Mouse (Mus musculus) layer of hippocampus, adult 11-12 months (tissue): Measurements from ENCODE around the gene Gm10272.
"Not testable (repeated sequence)": the region's sequence is repeated elsewhere in the genome, so short reads cannot be mapped to it uniquely, and the experiment has no call there.

Experiments
- DNase-seq: peaks from one replicate; pipeline ENCODE4 v3.0.0; 2022; ENCODE audit warnings: low spot score

Gm10272 gene

DNA sequence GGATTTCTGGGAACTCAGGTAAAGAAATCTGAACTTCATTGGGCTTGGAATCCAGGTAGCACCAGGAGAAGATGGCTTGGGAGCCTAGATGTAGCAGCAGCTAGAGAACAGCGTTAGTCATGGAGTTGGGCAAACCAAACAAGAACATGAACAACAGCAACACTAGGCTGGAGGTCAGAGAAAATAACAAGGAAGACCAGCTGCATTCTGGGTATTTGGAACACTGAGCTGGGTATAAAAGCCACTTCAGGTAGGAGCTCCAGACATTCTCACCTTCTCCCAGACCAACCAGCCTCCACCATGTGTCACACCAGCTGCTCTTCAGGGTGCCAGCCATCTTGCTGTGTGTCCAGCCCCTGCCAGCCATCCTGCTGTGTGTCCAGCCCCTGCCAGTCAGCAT, at the start of gene Gm10272:
Gene Gm10272, plus strand, starts transcription at position 301 of the 400 bp plus-strand sequence.
- DNase-seq: no peak

- DNase-seq: no peak
Measured at GRCm38 (mm10) chr10:77658286-77658994, 48.0 kb upstream of the Gm10272 start.

GRCm38 (mm10) chr10:77663949-77664665, 42.3 kb upstream of the Gm10272 start:
- no peak for DNase-seq

GRCm38 (mm10) chr10:77666342-77666741, 40.1 kb upstream of the Gm10272 start:
- DNase-seq: no peak

DNA sequence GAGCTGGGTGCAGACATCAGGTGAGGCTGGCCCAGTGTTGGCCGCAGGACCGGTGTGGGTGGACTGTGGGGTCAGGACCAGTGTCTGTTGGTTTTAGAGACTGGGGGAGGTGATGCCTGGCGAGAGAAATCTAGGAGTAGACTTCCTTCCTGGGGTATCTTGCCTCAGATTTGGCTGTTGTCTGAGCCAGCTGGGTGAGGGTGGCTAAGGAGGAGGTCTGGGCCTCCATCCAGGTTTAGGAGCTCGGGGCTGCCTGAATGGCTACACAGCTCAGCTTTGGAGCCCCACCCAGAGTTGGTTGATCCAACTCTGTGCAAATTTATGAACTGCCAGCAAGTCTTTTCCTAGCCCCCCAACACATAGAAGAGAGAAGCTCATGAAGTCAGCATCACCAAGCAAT, 39.0 kb upstream of the Gm10272 start:
- no peak for DNase-seq

DNA sequence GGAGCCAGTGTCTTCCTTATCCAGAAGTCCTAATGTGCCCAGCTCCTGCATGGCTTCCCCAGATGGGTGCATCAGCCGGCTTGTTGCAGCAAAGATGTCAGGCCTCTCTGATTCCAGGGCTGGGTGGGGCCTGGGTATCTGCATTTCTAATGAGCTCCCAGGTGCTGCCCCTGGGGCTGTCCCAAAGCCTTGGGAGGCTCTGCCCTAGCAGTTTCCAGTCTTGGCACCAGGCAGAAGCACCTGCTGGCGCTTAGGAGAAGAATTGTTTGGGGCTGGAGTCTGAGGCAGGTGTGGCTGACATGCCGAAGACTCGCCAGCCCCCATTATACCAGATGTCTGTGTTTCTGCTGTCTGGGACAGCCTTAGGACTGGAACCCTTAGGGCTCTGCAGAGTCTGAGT, 35.7 kb upstream of the Gm10272 start:
- no peak for DNase-seq

- DNase-seq: no peak
Measured at GRCm38 (mm10) chr10:77671519-77671918, 34.9 kb upstream of the Gm10272 start.

- no peak for DNase-seq
Measured at GRCm38 (mm10) chr10:77673765-77674164, 32.7 kb upstream of the Gm10272 start.

DNA sequence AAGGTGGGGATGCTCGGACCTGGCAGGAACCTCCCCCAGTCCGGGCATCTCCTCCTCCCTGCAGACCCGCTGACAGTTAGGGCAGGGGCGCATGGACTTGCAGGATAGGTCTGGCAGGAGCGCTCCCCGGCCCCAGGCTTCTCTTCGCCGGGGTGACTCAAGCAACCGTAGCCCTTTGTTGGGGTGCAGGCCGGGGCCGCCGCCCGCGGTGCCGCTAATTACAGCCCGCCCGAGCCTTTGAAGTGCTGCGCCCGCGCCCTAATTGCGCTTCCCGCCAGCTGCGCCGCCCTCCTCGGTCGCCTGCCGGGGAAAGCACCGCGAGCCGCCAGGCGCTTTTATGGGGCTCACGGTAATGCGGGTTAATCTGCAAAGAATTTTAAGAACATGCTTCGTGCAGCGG, 28.9 kb upstream of the Gm10272 start:
- DNase-seq: no peak

GRCm38 (mm10) chr10:77682994-77683393, 23.4 kb upstream of the Gm10272 start:
- no peak for DNase-seq

- no peak for DNase-seq
Measured at GRCm38 (mm10) chr10:77684181-77684580, 22.2 kb upstream of the Gm10272 start.

DNA sequence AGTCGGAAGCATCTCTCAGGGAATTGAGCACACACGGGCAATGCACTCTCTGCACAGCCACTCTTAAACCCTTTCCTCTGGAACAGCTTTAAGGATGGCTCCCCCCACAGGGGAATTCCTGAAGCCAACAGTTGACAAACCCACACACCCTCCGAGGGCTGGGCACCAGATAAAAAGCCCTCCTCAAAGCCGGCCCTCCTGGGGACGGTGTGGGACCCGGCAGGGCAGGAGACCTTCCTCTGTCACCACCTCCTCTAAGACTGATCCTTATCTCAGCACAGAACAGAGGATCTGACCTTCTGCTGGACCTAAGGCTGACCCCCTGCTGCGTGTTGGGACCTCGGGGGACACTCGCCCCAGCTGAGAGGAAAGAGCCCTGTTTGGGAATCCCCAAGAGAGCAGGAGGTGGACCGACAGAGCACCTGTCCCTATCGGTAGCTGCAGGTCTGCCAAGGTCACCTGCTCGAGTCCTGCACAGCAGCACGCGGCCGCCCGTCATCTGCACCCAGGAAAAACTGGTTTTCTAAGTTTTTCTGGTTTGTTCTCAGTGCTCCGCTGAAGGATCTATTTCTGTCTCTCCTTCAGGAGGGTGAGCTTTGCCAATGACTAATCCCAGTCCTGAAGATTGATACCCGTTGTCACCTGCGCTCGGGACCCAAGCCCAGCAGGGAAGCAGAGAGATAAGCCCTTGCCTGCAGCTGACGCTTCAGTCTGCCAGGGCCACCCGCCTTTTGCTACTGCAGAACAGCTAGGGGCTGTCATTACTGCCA, 20.3 kb upstream of the Gm10272 start, which contains the start of gene Tspear:
Gene Tspear, plus strand, starts transcription at position 675 of the 770 bp plus-strand sequence.
- no peak for DNase-seq

GRCm38 (mm10) chr10:77687021-77687420, 19.4 kb upstream of the Gm10272 start:
- DNase-seq: no peak

- not testable (repeated sequence) for DNase-seq
Measured at GRCm38 (mm10) chr10:77690356-77690807, 16.0 kb upstream of the Gm10272 start, which contains the start of gene Gm19402. Gene Gm19402 (minus strand): TSS chr10:77690757.

- DNase-seq: no peak
Measured at GRCm38 (mm10) chr10:77697133-77697532, 9.3 kb upstream of the Gm10272 start, which contains the start of gene Gm9508. Gene Gm9508 (minus strand): TSS chr10:77697233.

DNA sequence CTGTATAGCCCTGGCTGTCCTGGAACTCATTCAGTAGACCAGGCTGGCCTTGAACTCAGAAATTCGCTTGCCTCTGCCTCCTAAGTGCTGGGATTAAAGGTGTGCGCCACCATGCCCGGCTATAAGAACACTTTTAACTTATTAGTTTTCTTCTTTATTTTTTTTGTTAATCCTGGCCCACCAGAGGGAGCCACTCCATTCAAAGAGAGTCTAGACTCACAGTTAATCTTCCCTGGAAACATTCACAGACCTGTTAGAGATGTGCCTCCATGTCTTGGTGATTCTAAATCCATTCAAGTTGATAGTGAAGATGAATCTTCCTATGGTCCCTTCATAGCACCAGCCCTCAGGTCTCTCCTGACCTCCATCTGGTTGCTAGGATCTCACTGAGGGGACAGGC, 3.4 kb downstream of the Gm10272 start:
- DNase-seq: no peak

DNA sequence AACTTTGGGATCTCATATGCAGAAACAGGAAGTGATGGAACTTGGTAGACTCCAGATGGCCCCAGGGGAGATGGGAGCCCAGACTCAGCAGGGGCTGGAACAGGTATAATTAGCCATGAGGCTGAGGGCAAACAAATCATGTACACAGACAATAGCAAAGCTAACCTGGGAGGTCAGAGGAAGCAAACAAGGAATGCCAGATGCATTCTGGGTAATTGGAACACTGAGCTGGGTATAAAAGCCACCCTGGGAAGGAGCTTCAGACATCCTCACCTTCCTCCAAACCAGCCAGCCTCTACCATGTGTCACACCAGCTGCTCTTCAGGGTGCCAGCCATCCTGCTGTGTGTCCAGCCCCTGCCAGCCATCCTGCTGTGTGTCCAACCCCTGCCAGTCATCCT, 4.7 kb downstream of the Gm10272 start, which contains the start of gene Gm10024:
Gene Gm10024, plus strand, starts transcription at position 301 of the 400 bp plus-strand sequence.
- not testable (repeated sequence) for DNase-seq

DNA sequence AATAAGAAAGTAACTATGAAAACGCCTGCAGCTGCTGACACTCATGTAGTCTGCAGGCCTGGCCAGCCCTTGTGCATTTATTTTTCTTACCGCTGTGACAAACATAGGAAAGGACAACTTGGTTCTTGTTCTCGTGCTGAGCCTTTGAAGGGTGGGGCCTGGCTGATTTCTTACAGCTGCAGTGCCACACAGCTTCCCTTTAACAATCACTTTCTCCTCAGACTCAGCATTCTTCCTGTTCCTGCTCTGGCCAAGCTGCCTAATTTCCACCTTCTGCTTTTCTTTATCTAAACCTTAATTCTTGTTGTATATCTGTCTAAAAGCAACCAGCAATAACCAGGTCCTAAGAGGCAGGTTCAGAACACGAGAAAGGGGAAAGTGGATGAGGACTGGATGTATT, 7.3 kb downstream of the Gm10272 start:
- no peak for DNase-seq

DNA sequence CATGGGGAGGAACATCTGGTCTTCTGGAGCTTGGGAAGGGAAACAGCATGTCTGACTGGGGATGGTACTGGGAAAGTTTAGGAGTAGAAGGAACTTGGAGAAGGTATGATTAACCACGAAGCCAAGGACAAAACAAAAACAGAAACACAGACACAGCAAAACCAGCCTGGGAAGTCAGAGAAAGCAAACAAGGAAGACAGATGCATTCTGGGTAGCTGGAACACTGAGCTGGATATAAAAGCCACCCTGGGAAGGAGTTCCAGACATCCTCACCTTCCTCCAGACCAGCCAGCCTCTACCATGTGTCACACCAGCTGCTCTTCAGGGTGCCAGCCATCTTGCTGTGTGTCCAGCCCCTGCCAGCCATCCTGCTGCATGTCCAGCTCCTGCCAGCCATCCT, 9.1 kb downstream of the Gm10272 start, which contains the start of gene Gm10142:
Gene Gm10142, plus strand, starts transcription at position 301 of the 400 bp plus-strand sequence.
- DNase-seq: no peak

GRCm38 (mm10) chr10:77720299-77720698, 13.9 kb downstream of the Gm10272 start, which contains the start of gene Krtap12-1:
Gene Krtap12-1 (plus strand): TSS chr10:77720599.
- not testable (repeated sequence) for DNase-seq

- no peak for DNase-seq
Measured at GRCm38 (mm10) chr10:77724855-77725254, 18.4 kb downstream of the Gm10272 start.

GRCm38 (mm10) chr10:77726186-77726585, 19.8 kb downstream of the Gm10272 start, which contains the start of gene Gm10100:
Gene Gm10100 (plus strand): TSS chr10:77726486.
- no peak for DNase-seq
